Mouse (Mus musculus) spleen, postnatal 36 days (tissue): Measurements from ENCODE around the gene Taok3.
"Not testable (repeated sequence)": the region's sequence is repeated elsewhere in the genome, so short reads cannot be mapped to it uniquely, and the experiment has no call there.

ENCODE experiments used
- DNase-seq, 2 experiments: peaks; one replicate each; pipeline ENCODE4 v3.0.0; 2022; ENCODE audit warnings: low spot score in 2 of 2, mixed read lengths in 1 of 2

The Taok3 gene

DNA sequence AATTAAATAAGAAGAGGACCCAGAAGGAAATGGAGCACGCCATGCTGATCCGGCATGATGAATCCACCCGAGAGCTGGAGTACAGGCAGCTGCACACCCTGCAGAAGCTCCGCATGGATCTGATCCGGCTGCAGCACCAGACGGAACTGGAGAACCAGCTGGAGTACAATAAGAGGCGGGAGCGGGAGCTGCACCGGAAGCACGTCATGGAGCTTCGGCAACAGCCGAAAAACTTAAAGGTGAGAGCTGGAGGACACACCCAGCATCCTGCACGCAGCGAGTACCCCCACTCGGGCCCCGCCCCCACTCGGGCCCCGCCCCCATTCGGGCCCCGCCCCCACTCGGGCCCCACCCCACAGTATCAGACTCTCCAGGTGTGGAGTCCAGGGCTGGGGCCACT, 143.6 kb downstream of the Taok3 start:
- no peak for DNase-seq

DNA sequence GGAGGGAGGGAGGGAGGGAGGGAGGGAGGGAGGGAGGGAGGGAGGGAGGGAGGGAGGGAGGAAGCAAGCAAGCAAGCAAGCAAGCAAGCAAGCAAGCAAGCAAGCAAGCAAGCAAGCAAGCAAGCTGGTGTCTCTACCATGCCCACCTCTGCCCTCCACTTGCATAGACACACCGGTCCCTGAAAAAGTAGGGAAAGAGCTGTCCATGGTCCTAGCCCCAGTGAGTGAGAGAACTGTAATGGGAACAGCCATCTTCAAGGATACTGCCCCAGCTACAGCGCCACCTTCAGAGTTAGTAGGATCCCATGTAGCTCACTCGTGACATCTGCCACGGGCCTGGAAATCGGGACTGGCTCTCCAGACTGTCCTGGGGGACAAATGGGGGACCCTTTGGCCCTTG, 144.8 kb downstream of the Taok3 start:
- DNase-seq = no peak

DNA sequence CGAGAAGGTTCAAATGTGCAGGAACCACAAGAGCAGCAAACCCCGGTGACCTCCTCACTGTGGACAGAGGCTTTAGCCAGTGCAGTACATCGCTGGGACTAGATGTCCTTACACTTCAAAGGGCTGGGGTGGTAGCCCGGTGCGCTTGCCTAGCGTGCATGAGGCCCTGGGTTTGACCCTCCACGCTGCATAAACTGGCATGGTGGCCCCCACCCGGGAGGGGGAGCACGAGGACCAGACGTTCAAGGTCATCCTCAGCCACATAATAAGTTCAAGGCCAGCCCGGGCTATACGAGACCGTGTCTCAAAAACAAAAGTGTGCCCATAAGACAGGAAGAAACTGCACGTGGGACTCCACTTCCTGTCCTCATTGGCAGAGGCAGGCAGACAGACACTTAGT, 148.0 kb downstream of the Taok3 start:
- no peak for DNase-seq

DNA sequence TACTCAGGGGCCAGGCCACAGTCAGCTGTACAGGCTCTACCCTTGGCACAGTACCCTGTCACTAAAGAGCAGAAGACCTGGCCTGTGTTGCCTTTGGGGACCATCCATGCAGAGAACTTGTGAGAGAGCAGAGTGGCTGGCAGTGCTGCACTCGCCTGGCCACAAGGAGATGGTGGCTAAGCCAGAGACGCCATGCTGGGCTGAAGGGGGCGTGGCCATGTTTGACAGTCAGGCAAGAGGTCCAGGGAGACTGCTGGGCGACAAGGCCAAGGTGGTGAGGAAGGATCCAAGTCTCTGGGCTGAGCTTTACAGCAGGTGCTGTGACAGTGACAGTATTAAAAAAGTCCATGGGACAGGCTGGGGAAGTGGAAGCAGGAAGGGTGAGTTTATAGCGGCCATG, 148.8 kb downstream of the Taok3 start:
- DNase-seq = no peak

DNA sequence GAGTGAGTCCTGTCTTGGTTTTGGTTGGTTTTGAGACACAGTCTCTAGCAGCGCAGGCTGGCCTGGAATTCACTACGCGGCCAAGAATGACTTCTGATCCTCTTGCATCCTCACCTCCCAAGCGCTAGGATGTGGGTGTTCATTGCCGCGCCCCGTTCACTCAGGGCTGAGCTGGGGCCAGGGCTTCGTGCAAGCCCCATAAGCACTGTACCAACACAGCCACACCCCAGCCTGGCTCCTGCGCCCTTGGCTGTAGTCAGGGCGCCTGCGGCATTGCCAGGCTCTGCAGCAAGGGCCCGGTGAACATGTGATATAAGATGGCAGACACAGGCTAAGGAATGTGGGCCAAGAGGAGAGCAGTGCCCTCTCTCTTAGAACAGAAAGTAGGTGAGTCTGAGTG, 149.5 kb downstream of the Taok3 start:
- DNase-seq = no peak

DNA sequence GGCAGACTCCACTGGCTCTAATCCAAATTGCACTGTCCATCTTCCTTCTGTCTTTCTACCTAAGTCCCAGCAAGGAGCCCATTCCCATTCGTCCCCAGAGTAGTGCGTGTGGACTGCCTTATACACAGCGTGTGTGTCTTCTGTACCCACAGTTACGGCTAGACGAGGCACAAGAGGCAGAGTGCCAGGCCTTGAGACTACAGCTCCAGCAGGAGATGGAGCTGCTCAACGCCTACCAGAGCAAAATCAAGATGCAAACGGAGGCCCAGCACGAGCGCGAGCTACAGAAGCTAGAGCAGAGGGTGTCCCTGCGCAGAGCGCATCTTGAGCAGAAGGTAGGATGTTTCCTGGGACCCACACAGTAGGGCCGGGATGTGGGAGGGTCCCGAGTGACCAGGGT, 152.0 kb downstream of the Taok3 start:
- DNase-seq = no peak

DNA sequence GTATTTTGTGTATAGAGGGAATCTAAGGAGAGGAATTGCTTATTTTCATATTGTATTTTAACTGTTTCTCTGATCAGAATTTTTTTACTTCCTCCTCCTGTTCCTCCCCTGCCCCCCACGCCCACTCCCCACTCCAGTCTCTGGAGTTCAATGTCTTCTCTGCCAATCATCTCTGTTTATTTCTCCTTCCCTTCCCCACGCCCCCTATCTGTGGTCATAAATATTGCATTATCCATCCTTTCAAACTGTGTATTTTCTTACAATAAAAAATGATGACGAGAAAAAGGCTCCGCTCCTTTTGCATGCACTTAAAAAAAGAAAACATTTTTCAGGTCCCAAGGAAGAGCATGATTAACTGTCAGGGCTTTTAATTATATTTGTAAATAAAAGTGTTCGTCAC, 154.9 kb downstream of the Taok3 start:
- no peak for DNase-seq

DNA sequence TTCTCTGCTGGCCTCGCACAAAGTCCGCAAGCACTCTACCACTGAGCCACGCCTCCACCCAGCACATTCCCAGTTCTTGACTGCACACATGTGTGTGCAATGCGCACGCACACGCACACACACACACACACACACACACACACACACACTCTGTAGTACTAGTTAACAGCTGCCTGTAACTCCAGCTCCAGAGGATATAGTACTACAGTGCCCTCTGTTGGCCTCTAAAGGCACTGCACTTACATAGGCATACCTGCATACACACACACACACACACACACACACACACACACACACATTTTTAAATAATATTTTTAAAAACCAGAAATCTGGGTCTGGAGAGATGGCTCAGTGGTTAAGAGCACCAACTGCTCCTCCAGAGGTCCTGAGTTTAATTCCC, 157.9 kb downstream of the Taok3 start:
- DNase-seq = no peak

DNA sequence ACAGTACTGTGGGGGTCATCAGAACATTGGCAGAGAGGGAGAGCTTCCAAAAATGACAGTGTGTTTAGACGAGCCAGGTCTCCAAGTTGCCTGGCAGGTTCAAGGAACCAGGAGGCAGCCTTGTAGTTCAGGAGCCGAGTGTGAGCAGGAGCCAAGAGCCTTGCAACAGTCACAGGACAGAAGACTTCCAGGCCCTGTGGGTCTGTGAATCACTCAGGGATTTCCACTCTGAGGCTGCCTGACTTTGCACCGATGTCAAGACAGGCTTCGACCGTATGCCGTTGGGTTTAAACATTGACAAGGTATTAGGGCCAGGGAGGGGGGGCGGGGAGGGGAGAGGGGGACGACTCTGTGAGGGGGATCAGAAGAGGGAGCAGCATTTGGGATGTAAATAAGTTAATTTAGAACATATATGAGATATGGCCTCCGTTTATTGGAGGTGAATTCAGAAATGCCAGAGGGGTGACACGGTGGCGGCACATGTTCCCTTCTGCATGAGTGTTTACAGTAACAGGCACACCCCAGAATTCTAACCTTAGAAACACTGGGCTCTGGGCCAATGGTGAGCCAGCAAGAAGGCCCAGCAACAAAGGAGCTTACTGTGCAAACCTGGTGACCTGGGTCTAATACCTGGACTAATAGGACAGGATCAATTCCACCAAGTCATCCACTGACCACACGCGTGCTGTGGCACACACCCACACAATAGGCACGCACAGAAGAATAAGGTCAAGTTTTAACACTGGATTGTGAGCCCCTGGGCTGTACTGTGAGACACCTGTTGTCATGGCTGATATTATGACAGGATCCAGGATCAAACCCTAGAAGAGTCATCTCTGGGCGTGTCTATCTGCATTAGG, 159.1 kb downstream of the Taok3 start:
- no peak for DNase-seq

DNA sequence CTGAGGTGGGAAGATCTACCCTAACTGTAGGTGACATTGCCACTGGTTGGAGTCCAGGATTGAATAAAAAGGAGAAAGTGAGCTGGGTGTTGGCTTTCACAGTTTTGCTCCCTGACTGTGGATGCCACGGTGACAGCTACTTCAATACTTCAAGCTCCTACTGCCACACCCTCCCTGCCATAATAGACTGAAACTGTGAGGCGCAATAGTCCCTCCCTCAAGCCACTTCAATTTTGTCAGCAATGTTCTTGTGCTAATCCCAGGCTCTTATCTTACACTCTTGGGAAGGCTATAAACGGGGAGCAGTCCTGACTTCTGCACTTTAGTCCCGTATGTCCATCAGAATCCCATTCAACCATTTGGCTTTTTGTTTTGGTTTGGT, 159.7 kb downstream of the Taok3 start:
- DNase-seq = no peak

DNA sequence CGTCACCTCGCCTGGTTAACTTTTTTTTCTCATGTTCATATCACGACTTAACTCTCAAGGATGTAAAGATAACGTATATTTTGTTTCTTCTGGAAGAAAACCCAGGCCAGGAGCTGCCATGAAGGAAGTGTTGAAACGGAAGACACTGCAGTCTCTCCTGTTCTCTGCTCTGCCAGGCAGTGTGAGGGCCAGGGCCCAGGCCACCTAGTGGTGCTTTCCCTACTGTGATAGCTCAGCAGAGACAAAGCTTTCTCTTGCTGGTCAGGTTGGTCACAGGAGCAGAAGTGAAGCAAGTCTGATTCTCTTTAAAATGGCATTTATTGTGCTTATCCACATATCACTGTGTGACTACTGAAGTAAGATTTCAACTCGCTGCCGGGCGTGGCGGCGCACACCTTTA, 161.6 kb downstream of the Taok3 start:
- no peak for DNase-seq

DNA sequence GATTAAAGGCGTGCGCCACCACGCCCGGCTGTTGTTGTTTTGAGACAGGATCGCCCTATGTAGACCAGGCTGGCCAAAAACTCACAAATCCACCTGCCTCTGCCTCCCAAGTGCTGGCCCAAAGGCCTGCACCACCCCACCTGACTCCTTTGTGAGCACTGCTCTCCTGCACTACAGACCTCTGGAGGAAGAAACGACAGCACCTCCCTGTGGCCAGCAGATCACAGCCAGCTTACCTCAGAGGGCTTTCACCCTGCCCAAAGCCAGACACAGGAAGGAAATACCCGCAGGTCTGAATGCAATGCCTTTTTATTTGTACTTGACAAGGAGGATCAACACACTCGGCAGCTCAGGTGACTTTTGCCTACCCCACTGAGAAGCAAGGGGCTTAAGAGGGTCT, 162.4 kb downstream of the Taok3 start:
- DNase-seq = no peak

DNA sequence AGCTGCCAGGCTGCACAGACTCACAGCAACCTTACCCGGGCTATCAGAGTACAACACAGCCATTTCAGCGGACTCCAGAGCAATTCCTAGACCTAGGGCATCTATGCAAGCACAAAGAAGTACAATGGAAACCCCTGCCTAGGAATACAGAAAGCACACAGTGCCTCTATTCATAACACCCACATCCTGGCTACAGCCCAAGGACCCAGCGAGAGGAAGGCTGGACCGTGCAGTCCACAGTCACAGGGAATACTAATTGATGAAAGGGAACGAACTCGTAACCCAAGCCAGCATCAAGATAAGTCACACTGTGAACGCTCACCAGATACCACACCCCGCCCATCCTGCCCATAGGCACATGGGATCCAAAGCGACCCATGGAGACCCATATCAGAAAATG, 164.1 kb downstream of the Taok3 start:
- no peak for DNase-seq

DNA sequence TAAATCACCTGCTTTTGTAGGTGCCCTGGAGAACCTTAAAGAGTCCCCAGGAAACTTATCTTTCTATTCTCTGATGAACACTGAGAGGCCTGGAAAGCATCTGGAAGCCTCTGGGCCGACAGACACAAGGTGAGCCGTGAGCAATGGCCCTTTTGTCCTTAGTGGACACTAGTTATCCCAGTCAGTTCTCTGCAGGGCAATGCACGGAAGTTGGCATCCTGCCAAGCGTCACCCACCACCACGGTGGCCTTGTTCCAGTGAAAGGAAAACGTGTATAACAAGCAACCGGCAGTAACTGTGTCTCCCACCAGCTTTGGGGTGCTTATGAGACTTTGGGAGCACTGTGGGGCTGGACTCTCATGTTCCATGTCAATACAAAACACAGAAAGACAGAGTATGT, 164.8 kb downstream of the Taok3 start:
- no peak for DNase-seq

DNA sequence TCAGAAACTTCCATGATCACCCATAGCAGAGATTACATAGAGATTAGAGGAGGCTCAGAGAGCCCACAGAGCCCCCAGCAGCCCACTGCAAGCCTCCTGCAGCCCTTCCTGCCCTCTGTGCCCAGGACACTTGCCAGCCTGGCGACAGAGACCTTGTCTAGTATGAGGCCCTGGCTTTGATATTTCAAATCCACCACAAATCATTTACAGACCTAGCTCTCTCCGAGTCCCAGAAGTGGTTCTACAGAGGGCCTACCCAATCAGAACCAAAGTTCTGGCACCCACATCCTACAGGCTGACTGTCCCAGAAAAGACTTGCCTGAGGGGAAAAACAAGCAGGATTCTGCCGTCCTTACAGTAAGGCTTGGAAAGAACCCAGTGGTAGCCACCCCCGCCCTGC, 165.3 kb downstream of the Taok3 start:
- DNase-seq = no peak

DNA sequence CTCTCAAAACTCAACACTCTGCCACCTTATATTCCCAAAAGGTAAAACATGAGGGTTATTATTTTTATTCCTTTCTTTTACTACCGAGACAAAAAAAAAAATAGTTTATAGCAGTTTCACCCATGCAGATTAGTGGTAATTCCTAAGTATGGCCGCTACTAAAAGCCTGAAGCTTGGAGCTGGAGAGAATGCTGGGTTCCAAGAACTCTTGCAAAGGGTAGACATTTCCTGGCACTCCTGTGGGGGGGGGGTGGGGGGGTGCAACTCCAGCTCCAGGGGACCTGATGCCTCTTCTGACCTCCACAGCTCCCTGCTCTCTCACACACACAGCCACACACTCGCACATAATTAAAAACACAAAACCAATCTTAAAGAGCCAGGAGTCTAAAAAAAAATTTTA, 166.4 kb downstream of the Taok3 start:
- no peak for DNase-seq

DNA sequence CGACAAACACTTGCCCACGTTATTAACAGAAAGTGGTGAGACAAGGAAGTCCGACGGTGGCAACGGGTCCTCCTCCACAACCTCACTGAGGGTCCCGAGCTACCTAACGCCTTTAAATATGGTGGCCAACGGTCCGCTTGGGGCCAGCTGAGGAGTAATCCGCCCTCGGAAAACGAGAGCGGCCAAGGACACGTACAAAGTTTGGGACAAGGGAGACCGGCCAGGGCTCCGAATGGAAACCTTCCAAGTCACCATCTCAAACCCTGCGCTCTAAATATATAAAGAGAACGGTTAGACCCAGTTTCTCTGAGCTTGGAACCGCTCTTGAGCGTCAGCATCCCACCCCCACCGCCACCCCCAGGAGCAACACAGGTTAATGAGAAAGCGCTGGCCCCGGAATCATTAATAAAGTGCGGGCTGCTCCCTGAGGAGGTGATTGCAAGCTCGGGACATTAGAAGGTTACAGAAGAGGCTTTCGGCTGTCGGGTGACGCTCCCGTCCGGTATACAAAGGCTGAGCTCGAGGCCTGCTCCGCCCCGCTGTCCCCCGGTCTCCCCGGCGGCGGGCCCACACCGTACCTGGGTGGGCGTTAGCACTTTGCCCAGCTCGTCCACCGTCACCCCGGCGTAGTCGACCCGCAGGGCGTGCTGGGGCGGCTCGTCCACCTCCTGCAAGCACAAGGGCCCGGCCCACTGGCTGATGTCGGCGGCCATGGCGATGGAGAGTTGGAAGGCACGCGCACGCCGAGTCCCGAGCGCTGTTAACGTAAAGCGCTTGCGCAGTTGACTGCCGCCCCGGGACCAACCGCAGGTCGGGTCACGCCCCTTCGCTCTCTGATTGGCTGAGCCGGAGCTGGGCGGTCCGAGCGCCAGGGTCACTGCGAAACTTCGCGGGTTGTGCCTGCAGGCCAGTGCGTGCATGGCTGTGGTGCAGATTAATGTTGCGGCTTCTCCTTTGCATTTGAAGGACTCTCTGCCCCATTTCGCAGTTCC, 167.2 kb downstream of the Taok3 start, which contains the start of gene Pebp1:
TSS of gene Pebp1 (minus strand) at position 795 of the 992 bp plus-strand sequence.
- DNase-seq = peak; percentile 94 to 95

DNA sequence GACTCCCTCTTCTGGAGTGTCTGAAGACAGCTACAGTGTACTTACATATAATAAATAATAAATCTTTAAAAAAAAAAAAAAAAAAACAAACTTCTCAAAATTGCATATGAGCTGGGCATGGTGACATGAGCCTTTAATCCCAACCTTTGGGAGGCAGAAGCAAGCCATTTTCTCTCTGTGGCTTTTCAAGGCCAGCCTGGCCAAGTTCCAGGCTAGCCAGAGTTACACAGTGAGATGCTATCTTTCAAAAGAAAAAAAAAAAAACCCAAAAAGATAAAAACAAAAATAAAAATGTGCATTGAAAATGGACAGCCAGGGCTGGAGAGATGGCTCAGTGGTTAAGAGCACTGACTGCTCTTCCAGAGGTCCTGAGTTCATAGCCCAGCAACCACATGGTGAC, 169.7 kb downstream of the Taok3 start:
- no peak for DNase-seq

DNA sequence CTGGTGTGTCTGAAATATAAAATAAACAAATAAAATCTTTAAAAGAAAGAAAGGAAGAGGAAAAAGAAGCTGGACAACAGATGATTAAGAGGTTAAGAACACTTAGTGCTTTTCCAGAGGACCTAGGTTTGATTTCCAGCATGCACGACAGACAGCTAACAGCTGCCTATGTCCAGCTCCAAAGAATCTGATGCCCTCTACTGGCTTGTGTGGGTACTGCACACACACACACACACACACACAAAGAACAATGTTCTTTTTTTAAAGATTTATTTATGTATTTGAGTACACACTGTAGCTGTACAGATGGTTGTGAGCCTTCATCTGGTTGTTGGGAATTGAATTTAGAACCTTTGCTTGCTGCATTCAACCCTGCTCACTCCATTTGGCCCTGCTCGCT, 170.2 kb downstream of the Taok3 start:
- no peak for DNase-seq

DNA sequence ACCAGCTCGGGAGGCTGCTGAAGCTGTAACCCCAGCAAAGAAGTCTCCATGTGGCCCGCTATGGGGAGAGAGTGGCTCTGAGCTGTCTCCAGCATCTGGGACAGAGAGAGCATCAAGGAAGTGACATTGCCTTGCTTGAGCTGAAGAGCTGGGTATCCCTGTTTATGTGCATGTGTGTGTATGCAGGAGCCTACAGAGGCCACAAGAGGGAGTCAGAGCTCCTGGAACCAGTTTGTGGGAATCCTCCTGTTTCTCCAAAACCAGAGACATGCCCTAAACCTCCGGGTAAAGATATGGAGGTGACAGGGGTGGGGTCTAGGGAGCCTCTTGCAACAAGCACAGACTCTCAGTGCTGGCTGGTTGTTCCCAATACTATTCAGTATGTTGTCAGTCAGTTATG, 171.4 kb downstream of the Taok3 start:
- DNase-seq = no peak

DNA sequence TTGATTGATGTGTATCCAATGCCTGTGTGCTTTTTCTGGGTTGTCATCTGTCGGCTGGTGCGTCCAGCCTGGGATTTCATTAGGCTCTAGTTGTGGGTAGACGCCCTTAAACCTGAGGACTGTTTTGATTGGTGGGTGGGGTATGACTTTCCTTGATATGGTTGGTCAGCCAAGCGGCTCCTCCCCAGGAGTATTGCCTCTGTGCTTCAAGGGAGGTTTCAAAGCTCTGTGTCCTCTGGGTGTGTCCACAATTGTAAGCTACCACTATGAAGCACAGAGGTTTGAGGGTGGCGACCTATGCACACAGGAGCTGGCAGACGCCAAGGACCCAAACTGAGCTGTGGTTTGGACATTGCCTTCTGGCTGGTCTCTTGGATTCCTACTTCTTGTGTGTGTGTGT, 172.6 kb downstream of the Taok3 start:
- no peak for DNase-seq

DNA sequence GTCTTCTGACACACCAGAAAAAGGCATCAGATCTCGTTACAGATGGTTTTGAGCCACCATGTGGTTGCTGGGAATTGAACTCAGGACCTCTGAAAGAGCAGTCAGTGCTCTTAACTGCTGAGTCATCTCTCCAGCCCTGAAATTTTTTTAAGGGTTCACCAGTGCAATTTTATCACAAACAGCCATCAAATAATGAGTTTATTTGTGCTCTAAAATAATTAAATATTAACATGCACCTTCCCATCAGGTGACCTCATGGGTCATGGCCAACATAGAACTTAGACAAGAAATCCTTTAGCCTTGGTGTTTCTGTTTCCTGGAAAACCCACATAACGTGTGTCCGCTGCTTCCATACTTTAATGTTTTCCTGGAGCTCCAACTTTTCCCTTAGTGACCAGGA, 173.8 kb downstream of the Taok3 start:
- DNase-seq = not testable (repeated sequence)

DNA sequence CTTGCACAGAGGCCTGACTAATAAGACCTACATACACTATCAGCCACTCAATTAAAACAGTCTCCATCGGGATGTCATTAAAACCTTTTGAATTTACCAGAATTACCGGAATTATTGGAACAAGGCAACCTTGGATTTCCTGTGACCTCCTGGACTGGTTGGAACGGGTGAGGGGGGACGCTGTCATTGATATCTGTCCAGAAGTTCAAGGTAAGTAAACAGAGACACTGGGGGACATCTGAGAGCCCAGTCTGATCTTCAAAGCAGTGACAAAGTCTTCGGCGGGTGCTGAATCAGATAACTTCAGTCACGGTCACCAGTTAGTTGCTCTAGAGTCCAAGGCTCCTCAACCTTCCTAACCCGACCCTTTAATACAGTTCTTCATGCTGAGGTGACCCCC, 175.1 kb downstream of the Taok3 start:
- DNase-seq = no peak
